Mouse (Mus musculus) C2C12 (cell line): ENCODE data around the gene Cd79b. TPM values are rescaled to one million over a fixed set of nuclear protein-coding genes. Genes with fewer than 3 reads are reported as not detected.

Experiments
- H3K27me3 ChIP-seq: one replicate; pipeline ENCODE4 v1.6.1; 2011; ENCODE audit not compliant: control insufficient read depth, insufficient read depth, insufficient read length
- H3K36me3 ChIP-seq: one replicate; pipeline ENCODE4 v1.6.1; 2011; ENCODE audit not compliant: control insufficient read depth, insufficient read depth
- H3K4me3 ChIP-seq: one replicate; pipeline ENCODE4 v1.5.1; 2011; ENCODE audit warnings: mild to moderate bottlenecking, control low read depth; ENCODE audit not compliant: poor library complexity, insufficient read depth, severe bottlenecking
- H3K79me2 ChIP-seq: one replicate; pipeline ENCODE4 v1.6.1; 2011; ENCODE audit not compliant: control insufficient read depth, insufficient read depth
- H3K79me3 ChIP-seq: one replicate; pipeline ENCODE4 v1.6.1; 2011; ENCODE audit warnings: low read depth, control low read depth
- H3ac ChIP-seq: one replicate; pipeline ENCODE3; 2011; ENCODE audit warnings: low read depth; ENCODE audit not compliant: control insufficient read depth, insufficient read length
- CEBPB ChIP-seq: IDR thresholded peaks from one replicate; pipeline ENCODE4 v1.6.1; 2011; ENCODE audit warnings: low read depth, mild to moderate bottlenecking, control low read depth, moderate library complexity
- CTCF ChIP-seq: IDR thresholded peaks from one replicate; pipeline ENCODE4 v1.5.1; 2011; ENCODE audit not compliant: control insufficient read depth, insufficient read depth, insufficient read length
- FOSL1 ChIP-seq: IDR thresholded peaks from one replicate; pipeline ENCODE4 v1.8.0; 2011; ENCODE audit warnings: mild to moderate bottlenecking, low read length; ENCODE audit not compliant: poor library complexity, insufficient read depth, severe bottlenecking
- MAX ChIP-seq: IDR thresholded peaks from one replicate; pipeline ENCODE4 v1.6.1; 2011; ENCODE audit warnings: mild to moderate bottlenecking, control low read depth
- MYOD1 ChIP-seq: IDR thresholded peaks from one replicate; pipeline ENCODE4 v1.6.1; 2011; ENCODE audit warnings: low read depth; ENCODE audit not compliant: control insufficient read depth, insufficient read length
- MYOG ChIP-seq: IDR thresholded peaks from one replicate; pipeline ENCODE4 v1.6.1; 2011; ENCODE audit not compliant: control insufficient read depth, insufficient read length; ENCODE audit errors: extremely low read depth
- USF1 ChIP-seq: IDR thresholded peaks from one replicate; pipeline ENCODE4 v1.6.1; 2011; ENCODE audit warnings: low read depth, mild to moderate bottlenecking, control low read depth, moderate library complexity
- polyA plus RNA-seq: library from polyadenylated mRNA; unstranded; fragments of >200 nt; fragmentation: generic; extraction: Trizol; gene quantifications from one replicate; pipeline ENCODE4 v1.2.1, GENCODE M21; 2012; ENCODE audit warnings: missing spikeins

The Cd79b gene
- polyA plus RNA-seq, 1 experiment: not detected

- TF ChIP-seq CEBPB: no peak
- no peak for TF ChIP-seq MYOG
- TF ChIP-seq MYOD1: no peak
- no peak for TF ChIP-seq MAX
- TF ChIP-seq USF1: no peak
- no peak for TF ChIP-seq CTCF
- TF ChIP-seq FOSL1: no peak
- Histone ChIP-seq H3K79me2 (peaks cover 53% of the 10 kb centered on the region), H3ac (peak overlapping the region; percentile 9), H3K36me3 (peaks cover 19% of the 10 kb centered on the region), H3K79me3 (peaks cover 32% of the 10 kb centered on the region), H3K27me3 (no peaks in the 10 kb centered on the region), H3K4me3 (peak overlapping the region; percentile 71)
Observed at GRCm38 (mm10) chr11:106271131-106271793, 43.3 kb downstream of the Cd79b start.

GRCm38 (mm10) chr11:106269060-106269431, 45.5 kb downstream of the Cd79b start:
- Histone ChIP-seq H3K27me3 (no peaks in the 10 kb centered on the region), H3K79me3 (peaks cover 32% of the 10 kb centered on the region), H3K4me3 (no peak overlapping the region), H3K79me2 (peaks cover 53% of the 10 kb centered on the region), H3ac (no peak overlapping the region), H3K36me3 (peaks cover 37% of the 10 kb centered on the region)
- TF ChIP-seq MYOD1: no peak
- TF ChIP-seq MAX: no peak
- TF ChIP-seq MYOG: no peak

- Histone ChIP-seq H3ac (no peak overlapping the region), H3K79me3 (peaks cover 32% of the 10 kb centered on the region), H3K4me3 (no peak overlapping the region), H3K27me3 (no peaks in the 10 kb centered on the region), H3K36me3 (peaks cover 43% of the 10 kb centered on the region), H3K79me2 (peaks cover 53% of the 10 kb centered on the region)
- TF ChIP-seq MYOD1 (no peak), CEBPB (no peak), MYOG (no peak), CTCF (no peak), FOSL1 (no peak), USF1 (no peak), MAX (no peak)
Observed at GRCm38 (mm10) chr11:106268326-106269059, 46.1 kb downstream of the Cd79b start.

- no peak overlapping the region for H3ac ChIP-seq
- H3K27me3 ChIP-seq: no peaks in the 10 kb centered on the region
- H3K79me3 ChIP-seq: peaks cover 32% of the 10 kb centered on the region
- no peak overlapping the region for H3K4me3 ChIP-seq
- H3K36me3 ChIP-seq: peaks cover 49% of the 10 kb centered on the region
- TF ChIP-seq FOSL1: no peak
- no peak for TF ChIP-seq MAX
- TF ChIP-seq USF1: no peak
- TF ChIP-seq MYOG: no peak
- TF ChIP-seq CTCF: no peak
- no peak for TF ChIP-seq MYOD1
- no peak for TF ChIP-seq CEBPB
- peaks cover 53% of the 10 kb centered on the region for H3K79me2 ChIP-seq
Observed at GRCm38 (mm10) chr11:106267871-106268270, 46.7 kb downstream of the Cd79b start.

- Histone ChIP-seq H3K79me2 (peaks cover 51% of the 10 kb centered on the region), H3K79me3 (peaks cover 32% of the 10 kb centered on the region), H3K36me3 (peaks cover 54% of the 10 kb centered on the region), H3K4me3 (no peak overlapping the region), H3K27me3 (no peaks in the 10 kb centered on the region), H3ac (no peak overlapping the region)
- TF ChIP-seq USF1 (no peak), MYOD1 (no peak), MYOG (no peak), FOSL1 (no peak), CEBPB (no peak)
Observed at GRCm38 (mm10) chr11:106267311-106267852, 47.2 kb downstream of the Cd79b start.

- no peaks in the 10 kb centered on the region for H3K27me3 ChIP-seq
- H3K36me3 ChIP-seq: peaks cover 63% of the 10 kb centered on the region
- peaks cover 26% of the 10 kb centered on the region for H3K79me3 ChIP-seq
- TF ChIP-seq FOSL1 (no peak), USF1 (no peak), MYOD1 (no peak), MYOG (no peak), CTCF (no peak), CEBPB (no peak), MAX (no peak)
- H3K4me3 ChIP-seq: no peak overlapping the region
- peaks cover 45% of the 10 kb centered on the region for H3K79me2 ChIP-seq
- no peak overlapping the region for H3ac ChIP-seq
Observed at GRCm38 (mm10) chr11:106266431-106266830, 48.1 kb downstream of the Cd79b start.
